Mouse (Mus musculus) lung, embryonic 16.5 days (tissue): ENCODE data around the gene Sox10. TPM values are rescaled to one million over a fixed set of nuclear protein-coding genes. Genes with fewer than 3 reads are reported as not detected.

Experiments used
- ATAC-seq: fragments of 200-750 bp; cut with Nextera tagmentation; 2 replicates; pipeline ENCODE4 v1.8.0; 2017; ENCODE audit warnings: low read depth, mild to moderate bottlenecking, moderate library complexity
- H3K27ac ChIP-seq: fragments of 300-500 bp; sonication (generic); 2 replicates; pipeline ENCODE4 v1.5.1; 2014; ENCODE audit warnings: mild to moderate bottlenecking, control low read depth, low read length
- H3K27me3 ChIP-seq: fragments of 300-500 bp; sonication (generic); 2 replicates; pipeline ENCODE4 v1.6.1; 2014; ENCODE audit warnings: low read depth, low read length, mixed read lengths; ENCODE audit not compliant: control insufficient read depth, insufficient read depth
- H3K36me3 ChIP-seq: fragments of 300-500 bp; sonication (generic); 2 replicates; pipeline ENCODE4 v1.6.1; 2014; ENCODE audit warnings: low read length; ENCODE audit not compliant: control insufficient read depth, insufficient read depth
- H3K4me1 ChIP-seq: fragments of 300-500 bp; sonication (generic); replicated peaks from 2 replicates; pipeline ENCODE4 v1.6.1; 2014; ENCODE audit warnings: low read length, mixed read lengths; ENCODE audit not compliant: control insufficient read depth, insufficient read depth
- H3K4me2 ChIP-seq: fragments of 300-500 bp; sonication (generic); 2 replicates; pipeline ENCODE4 v1.6.1; 2014; ENCODE audit warnings: low read depth, low read length, control low read depth
- H3K4me3 ChIP-seq: fragments of 300-500 bp; sonication (generic); 2 replicates; pipeline ENCODE4 v1.5.1; 2014; ENCODE audit warnings: mild to moderate bottlenecking, low read length, control low read depth
- H3K9ac ChIP-seq: fragments of 300-500 bp; sonication (generic); 2 replicates; pipeline ENCODE4 v1.6.1; 2014; ENCODE audit warnings: low read length, control low read depth
- H3K9me3 ChIP-seq: fragments of 300-500 bp; sonication (generic); 2 replicates; pipeline ENCODE4 v1.6.1; 2016; ENCODE audit warnings: low read length; ENCODE audit not compliant: control insufficient read depth
- WGBS: fragments of 180-500 bp; shearing (Covaris S2); extraction: QIAGEN DNeasy Blood & Tissue Kit; methylation state at CpG from one replicate; pipeline ENCODE4 v1.1.7; 2014; 5-methylcytosine and 5-hydroxymethylcytosine counted together
- polyA plus RNA-seq: library from polyadenylated mRNA; unstranded; fragments of >200 nt; fragmentation: Nextera tagmentation; extraction: Ambion mirVana; gene quantifications from 2 replicates; pipeline ENCODE4 v1.2.1, GENCODE M21; 2015

Gene Sox10
- polyA plus RNA-seq, 1 experiment from 2014 or later, result 0.82 TPM

DNA sequence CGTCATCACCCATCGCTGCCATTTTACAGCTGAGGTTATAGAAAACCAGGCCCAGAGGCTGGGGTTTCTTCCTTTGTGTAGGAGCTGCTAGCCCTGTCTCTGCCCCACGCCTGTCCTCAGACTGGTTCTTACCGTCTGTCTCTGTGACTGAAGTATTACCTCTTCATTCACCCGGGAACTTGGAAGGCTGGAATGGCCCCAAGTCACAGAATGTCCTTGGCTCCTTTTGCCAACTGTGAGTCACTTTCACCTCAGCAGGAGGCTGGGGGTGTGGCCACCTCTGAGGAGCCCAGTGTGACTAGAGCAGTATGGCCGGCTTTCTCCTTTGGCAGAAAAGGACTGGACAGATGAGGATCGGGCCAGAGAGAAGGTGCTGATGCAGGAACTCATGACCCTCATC is 33.6 kb downstream of the Sox10 start:
- Histone ChIP-seq H3K9me3 (peaks cover 4% of the 10 kb centered on the region; the same call in 1 of the 2 replicates), H3K36me3 (peaks cover 31% of the 10 kb centered on the region), H3K4me3 (no peak overlapping the region), H3K4me2 (no peak overlapping the region), H3K9ac (0 out of 2 replicates have a peak overlapping the region, but pooled peaks have one; percentile 14), H3K27ac (peak overlapping the region; percentile 58), H3K4me1 (peaks cover 14% of the 10 kb centered on the region), H3K27me3 (no peaks in the 10 kb centered on the region)
- ATAC-seq, result peak; percentile 59
- 54% methylated on average over 7 of the region's 7 CpGs for WGBS

DNA sequence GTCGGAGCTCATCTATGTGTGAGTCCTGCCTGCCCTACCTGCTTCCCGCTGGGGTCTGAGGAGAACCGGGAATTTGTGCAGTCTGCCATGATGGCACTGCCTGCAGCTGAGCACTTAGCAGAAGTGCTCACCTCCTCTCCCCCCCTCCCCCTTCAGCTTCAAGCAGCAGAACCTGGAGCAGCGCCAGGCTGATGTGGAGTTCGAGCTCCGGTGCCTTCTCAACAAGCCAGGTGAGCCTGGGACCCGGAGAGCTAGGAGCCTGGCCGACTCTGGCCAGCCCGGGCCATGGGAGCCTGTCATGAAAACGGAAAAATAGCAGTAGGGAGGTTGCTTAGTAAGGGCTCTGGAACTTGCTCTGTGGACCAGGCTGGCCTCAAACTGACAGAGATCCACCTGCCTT is 34.3 kb downstream of the Sox10 start:
- no peak overlapping the region for H3K4me3 ChIP-seq
- H3K27ac ChIP-seq, result peak overlapping the region; percentile 58
- 51% methylated on average over 10 of the region's 10 CpGs for WGBS
- 0 out of 2 replicates have a peak overlapping the region, but pooled peaks have one; percentile 7 for H3K9ac ChIP-seq
- peak; percentile 34; the same call in 1 of the 2 replicates for ATAC-seq
- H3K4me2 ChIP-seq, result no peak overlapping the region
- peaks cover 31% of the 10 kb centered on the region for H3K36me3 ChIP-seq
- H3K4me1 ChIP-seq, result peaks cover 12% of the 10 kb centered on the region
- H3K27me3 ChIP-seq, result no peaks in the 10 kb centered on the region
- peaks cover 4% of the 10 kb centered on the region; the same call in 1 of the 2 replicates for H3K9me3 ChIP-seq

DNA sequence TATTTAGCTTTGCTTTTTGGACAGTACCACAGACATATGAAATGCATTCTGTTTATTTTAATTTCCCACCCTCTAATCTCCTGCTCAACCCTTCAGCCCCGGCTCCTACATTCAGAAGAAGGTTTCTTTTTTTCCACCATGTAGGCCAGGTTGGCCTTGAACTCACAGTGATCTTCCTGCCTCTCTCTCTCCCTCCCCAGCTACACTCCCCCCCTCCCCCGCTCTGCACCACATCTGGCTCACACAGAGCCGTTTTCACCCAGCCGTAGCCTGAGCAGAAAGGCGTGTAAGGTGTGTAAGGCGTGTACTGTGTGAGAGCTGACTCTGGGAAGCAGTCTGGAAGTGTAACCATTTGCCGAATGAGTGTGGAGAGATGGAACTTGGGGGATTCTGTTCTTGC is 35.7 kb downstream of the Sox10 start:
- ATAC-seq, result no peak
- H3K4me3 ChIP-seq, result no peak overlapping the region
- 75% methylated on average over 7 of the region's 7 CpGs for WGBS
- peaks cover 12% of the 10 kb centered on the region for H3K4me1 ChIP-seq
- H3K36me3 ChIP-seq, result peaks cover 37% of the 10 kb centered on the region
- H3K27ac ChIP-seq, result no peak overlapping the region
- H3K27me3 ChIP-seq, result no peaks in the 10 kb centered on the region
- H3K9ac ChIP-seq, result no peak overlapping the region
- no peak overlapping the region for H3K4me2 ChIP-seq
- H3K9me3 ChIP-seq, result peaks cover 4% of the 10 kb centered on the region; the same call in 1 of the 2 replicates

GRCm38 (mm10) chr15:79128208-79128607 is 36.8 kb downstream of the Sox10 start:
- Histone ChIP-seq H3K27me3 (no peaks in the 10 kb centered on the region), H3K4me2 (no peak overlapping the region), H3K27ac (no peak overlapping the region), H3K4me3 (no peak overlapping the region), H3K36me3 (peaks cover 36% of the 10 kb centered on the region), H3K4me1 (peaks cover 12% of the 10 kb centered on the region), H3K9ac (no peak overlapping the region), H3K9me3 (peaks cover 4% of the 10 kb centered on the region; the same call in 1 of the 2 replicates)
- ATAC-seq, result no peak
- 92% methylated on average over 5 of the region's 5 CpGs for WGBS

DNA sequence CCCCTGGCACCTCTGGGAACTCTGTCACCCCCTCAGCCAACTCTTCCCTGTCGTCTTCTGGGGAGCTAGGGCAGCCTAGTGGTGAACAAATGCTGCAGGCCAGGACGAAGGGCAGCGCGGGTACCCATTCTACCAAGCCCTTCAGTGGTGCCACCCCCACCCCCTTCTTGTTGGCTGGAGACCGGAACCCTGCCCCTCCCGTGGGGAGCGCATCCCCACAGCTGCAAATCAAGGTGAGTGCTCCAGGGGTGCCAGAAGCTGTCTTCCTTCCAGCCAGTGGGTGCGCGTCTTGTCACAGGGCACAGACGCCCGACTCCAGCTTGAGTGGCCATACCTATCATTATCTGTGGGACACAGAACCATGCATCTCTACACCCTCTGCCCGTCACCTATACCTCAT is 37.9 kb downstream of the Sox10 start:
- no peak overlapping the region for H3K4me2 ChIP-seq
- peaks cover 41% of the 10 kb centered on the region for H3K36me3 ChIP-seq
- H3K27me3 ChIP-seq, result no peaks in the 10 kb centered on the region
- H3K9me3 ChIP-seq, result peaks cover 4% of the 10 kb centered on the region; the same call in 1 of the 2 replicates
- H3K27ac ChIP-seq, result no peak overlapping the region
- no peak overlapping the region for H3K9ac ChIP-seq
- H3K4me3 ChIP-seq, result no peak overlapping the region
- WGBS, result 92% methylated on average over 12 of the region's 12 CpGs
- ATAC-seq, result no peak
- H3K4me1 ChIP-seq, result peaks cover 12% of the 10 kb centered on the region

DNA sequence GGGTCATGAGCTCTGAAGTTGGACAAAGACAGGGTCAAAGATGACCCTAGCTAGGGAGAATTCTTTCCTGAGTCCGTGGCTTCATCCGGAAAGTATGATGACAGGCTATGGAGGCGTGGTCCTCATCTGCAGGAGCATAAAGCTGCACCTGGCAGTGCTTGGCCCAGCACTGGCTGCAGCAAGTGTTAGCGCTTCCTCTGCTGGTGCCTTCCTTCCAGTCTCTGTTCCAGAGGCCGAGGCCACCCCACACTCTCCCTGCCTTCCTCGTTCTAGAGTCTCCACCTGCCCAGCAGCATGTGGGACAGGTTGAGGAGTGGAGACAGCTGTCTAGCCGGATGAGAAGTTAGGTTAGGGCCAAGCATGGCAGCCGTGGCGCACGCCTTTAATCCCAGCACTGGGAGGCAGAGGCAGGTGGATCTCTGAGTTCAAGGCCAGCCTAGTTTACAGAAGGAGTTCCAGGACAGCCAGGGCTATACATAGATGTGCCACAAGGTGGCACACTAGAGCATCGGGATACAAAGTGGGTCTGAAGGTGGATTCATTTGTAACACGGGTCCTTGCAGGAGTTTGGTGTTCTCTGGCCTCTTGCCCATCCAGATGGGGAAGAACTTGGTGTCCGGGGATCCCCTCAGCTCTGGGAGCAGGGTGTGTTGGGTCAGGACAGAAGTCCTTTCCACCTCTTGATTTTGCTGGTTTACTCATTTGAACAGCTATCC is 38.7 kb downstream of the Sox10 start:
- no peak overlapping the region for H3K9ac ChIP-seq
- H3K4me3 ChIP-seq, result no peak overlapping the region
- peaks cover 11% of the 10 kb centered on the region for H3K4me1 ChIP-seq
- ATAC-seq, result no peak
- no peak overlapping the region for H3K27ac ChIP-seq
- no peak overlapping the region for H3K4me2 ChIP-seq
- H3K36me3 ChIP-seq, result peaks cover 44% of the 10 kb centered on the region
- WGBS, result 73% methylated on average over 13 of the region's 13 CpGs
- no peaks in the 10 kb centered on the region for H3K27me3 ChIP-seq
- peaks cover 4% of the 10 kb centered on the region; the same call in 1 of the 2 replicates for H3K9me3 ChIP-seq

DNA sequence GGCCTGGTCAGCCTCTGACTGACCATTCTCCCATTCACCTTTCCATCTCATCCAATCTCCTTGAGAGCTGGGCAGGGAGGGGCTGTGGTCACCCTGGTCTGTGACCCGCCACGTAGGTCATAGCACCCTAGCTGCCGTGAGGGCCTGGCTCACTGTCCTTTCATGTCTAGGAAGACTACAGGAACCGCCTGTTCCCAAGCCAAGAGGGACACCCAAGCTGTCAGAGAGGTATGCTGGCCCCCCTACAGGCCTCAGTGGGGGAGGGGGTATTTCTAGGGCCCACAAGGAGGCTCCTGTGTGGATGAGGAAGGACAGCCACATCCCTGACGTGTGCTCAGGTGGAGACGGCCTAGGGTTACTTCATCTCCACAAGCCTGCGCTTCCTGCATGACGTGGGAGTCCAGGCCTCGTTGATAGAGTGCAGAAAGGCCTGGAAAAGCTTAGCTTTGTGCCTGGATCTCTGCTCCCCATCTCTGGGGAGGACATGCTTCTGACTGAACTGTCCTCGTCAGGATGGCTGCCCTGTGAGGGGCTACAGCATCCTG is 40.6 kb downstream of the Sox10 start:
- Histone ChIP-seq H3K4me2 (no peak overlapping the region), H3K9ac (no peak overlapping the region), H3K4me1 (no peaks in the 10 kb centered on the region), H3K27ac (no peak overlapping the region), H3K36me3 (peaks cover 35% of the 10 kb centered on the region), H3K27me3 (no peaks in the 10 kb centered on the region), H3K4me3 (no peak overlapping the region), H3K9me3 (peaks cover 4% of the 10 kb centered on the region; the same call in 1 of the 2 replicates)
- no peak for ATAC-seq
- WGBS, result 78% methylated on average over 10 of the region's 10 CpGs

DNA sequence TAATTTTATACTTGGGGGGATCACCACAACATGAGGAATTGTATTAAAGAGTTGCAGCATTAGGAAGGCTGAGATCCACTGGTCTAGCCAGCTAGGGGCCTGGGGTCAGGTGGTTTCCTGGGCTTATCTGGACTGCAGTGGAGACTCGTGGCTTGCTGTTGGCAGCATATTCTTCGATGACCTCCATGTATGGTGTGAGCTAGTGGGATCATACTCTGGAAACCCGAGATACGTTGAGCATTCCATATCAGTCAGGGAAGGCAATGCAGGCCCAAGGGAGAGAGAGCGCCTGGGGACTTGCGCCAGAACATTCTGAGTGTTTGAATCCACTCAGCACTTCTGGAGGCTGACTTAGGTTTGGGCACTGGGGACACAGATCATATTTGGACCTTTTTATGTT is 41.3 kb downstream of the Sox10 start:
- H3K9ac ChIP-seq, result no peak overlapping the region
- H3K27me3 ChIP-seq, result no peaks in the 10 kb centered on the region
- peaks cover 37% of the 10 kb centered on the region for H3K36me3 ChIP-seq
- H3K4me2 ChIP-seq, result no peak overlapping the region
- no peaks in the 10 kb centered on the region for H3K4me1 ChIP-seq
- no peak overlapping the region for H3K27ac ChIP-seq
- 76% methylated on average over 6 of the region's 6 CpGs for WGBS
- H3K9me3 ChIP-seq, result peaks cover 4% of the 10 kb centered on the region; the same call in 1 of the 2 replicates
- H3K4me3 ChIP-seq, result no peak overlapping the region
- ATAC-seq, result no peak

GRCm38 (mm10) chr15:79122546-79122945 is 42.5 kb downstream of the Sox10 start:
- Histone ChIP-seq H3K4me3 (no peak overlapping the region), H3K27me3 (no peaks in the 10 kb centered on the region), H3K9ac (no peak overlapping the region), H3K27ac (no peak overlapping the region), H3K36me3 (peaks cover 28% of the 10 kb centered on the region), H3K9me3 (no peaks in the 10 kb centered on the region), H3K4me2 (no peak overlapping the region), H3K4me1 (no peaks in the 10 kb centered on the region)
- WGBS, result 87% methylated on average over 13 of the region's 13 CpGs
- no peak for ATAC-seq
